Mouse (Mus musculus) central nervous system, embryonic 18 days (tissue): ENCODE measurements around the gene Rem1. TPM values are rescaled to one million over a fixed set of nuclear protein-coding genes. Genes with fewer than 3 reads are reported as not detected.

Experiments
- polyA plus RNA-seq: library from polyadenylated mRNA; depleted of rRNA; stranded (reverse); fragments of >200 nt; gene quantifications from 2 replicates; pipeline ENCODE4 v1.2.3, GENCODE M21; 2012; rRNA removed

Gene Rem1
- polyA plus RNA-seq = 0.43 and 0.80 TPM in 2 replicates

GRCm38 (mm10) chr2:152626774-152627591 lies at the start of gene Rem1:
TSS of gene Rem1 (plus strand) at chr2:152626951.

GRCm38 (mm10) chr2:152580107-152580506 lies 46.6 kb upstream of the Rem1 start, which contains the start of gene Defb19:
TSS of gene Defb19 (minus strand) at chr2:152580312.

GRCm38 (mm10) chr2:152599299-152599698 lies 27.5 kb upstream of the Rem1 start, which contains the start of gene Defb45:
TSS of gene Defb45 (minus strand) at chr2:152599399.

GRCm38 (mm10) chr2:152604057-152604456 lies 22.7 kb upstream of the Rem1 start, which contains the start of gene Defb36:
TSS of gene Defb36 (plus strand) at chr2:152604327.

GRCm38 (mm10) chr2:152622953-152623352 lies 3.8 kb upstream of the Rem1 start, which contains the start of gene Defb25:
TSS of gene Defb25 (minus strand) at chr2:152623053.

GRCm38 (mm10) chr2:152669256-152669638 lies 42.5 kb downstream of the Rem1 start, which contains the start of gene H13:
TSS of gene H13 (plus strand) at chr2:152669461.

Other genes with a start within 250 kb of the Rem1 start
- gene Sox12, start 228.9 kb upstream of the Rem1 start, polyA plus RNA-seq = 57.6 and 65.4 TPM in 2 replicates
- gene Zcchc3, start 211.9 kb upstream of the Rem1 start, polyA plus RNA-seq = 11.4 and 11.5 TPM in 2 replicates
- 2.8 and 3.4 TPM in 2 replicates for gene 6820408C15Rik, start 211.4 kb upstream of the Rem1 start, polyA plus RNA-seq
- gene Defb23, start 162.3 kb upstream of the Rem1 start, polyA plus RNA-seq = not detected in 2 replicates
- not detected in 2 replicates for gene Defb20, start 149.9 kb upstream of the Rem1 start, polyA plus RNA-seq
- gene Defb22, start 136.8 kb upstream of the Rem1 start, polyA plus RNA-seq = not detected in 2 replicates
- not detected in 2 replicates for gene Defb26, start 115.3 kb upstream of the Rem1 start, polyA plus RNA-seq
- not detected in 2 replicates for gene Defb28, start 108.7 kb upstream of the Rem1 start, polyA plus RNA-seq
- not detected in 2 replicates for gene Defb29, start 86.9 kb upstream of the Rem1 start, polyA plus RNA-seq
- not detected in 2 replicates for gene Gm17416, start 57.6 kb upstream of the Rem1 start, polyA plus RNA-seq
- gene Defb21, start 54.2 kb upstream of the Rem1 start, polyA plus RNA-seq = not detected in 2 replicates
- gene Defb19, start 46.6 kb upstream of the Rem1 start, polyA plus RNA-seq = not detected in 2 replicates
- not detected in 2 replicates for gene Defb45, start 27.6 kb upstream of the Rem1 start, polyA plus RNA-seq
- not detected in 2 replicates for gene Defb36, start 22.6 kb upstream of the Rem1 start, polyA plus RNA-seq
- gene Defb25, start 3.9 kb upstream of the Rem1 start, polyA plus RNA-seq = not detected in 2 replicates
- 156 and 166 TPM in 2 replicates for gene H13, start 42.5 kb downstream of the Rem1 start, polyA plus RNA-seq
- gene Mcts2, start 60.1 kb downstream of the Rem1 start, polyA plus RNA-seq = 23.9 and 25.3 TPM in 2 replicates
- 104 and 112 TPM in 2 replicates for gene Id1, start 109.3 kb downstream of the Rem1 start, polyA plus RNA-seq
- gene Cox4i2, start 127.2 kb downstream of the Rem1 start, polyA plus RNA-seq = 6.7 and 6.9 TPM in 2 replicates
- 91.7 and 101 TPM in 2 replicates for gene Bcl2l1, start 204.8 kb downstream of the Rem1 start, polyA plus RNA-seq
- gene Tpx2, start 221.0 kb downstream of the Rem1 start, polyA plus RNA-seq = 11.6 and 12.9 TPM in 2 replicates